Mouse (Mus musculus) forebrain, embryonic 12.5 days (tissue): Measurements from ENCODE around the gene Olfr346. TPM values are rescaled to one million over a fixed set of nuclear protein-coding genes. Genes with fewer than 3 reads are reported as not detected.

Experiments used
- ATAC-seq: fragments of 200-750 bp; cut with Nextera tagmentation; 2 replicates; pipeline ENCODE4 v1.8.0; 2017; ENCODE audit warnings: moderate TSS enrichment; ENCODE audit not compliant: low FRiP score
- H3K27ac ChIP-seq: fragments of 300-500 bp; sonication (generic); 2 replicates; pipeline ENCODE4 v1.5.1; 2016; ENCODE audit warnings: mild to moderate bottlenecking
- H3K27me3 ChIP-seq: fragments of 300-500 bp; sonication (generic); 2 replicates; pipeline ENCODE4 v1.6.1; 2016; ENCODE audit warnings: mild to moderate bottlenecking
- H3K36me3 ChIP-seq: fragments of 300-500 bp; sonication (generic); replicated peaks from 2 replicates; pipeline ENCODE4 v1.6.1; 2016; ENCODE audit warnings: mild to moderate bottlenecking
- H3K4me1 ChIP-seq: fragments of 300-500 bp; sonication (generic); 2 replicates; pipeline ENCODE4 v1.6.1; 2016
- H3K4me2 ChIP-seq: fragments of 300-500 bp; sonication (generic); 2 replicates; pipeline ENCODE4 v1.6.1; 2016; ENCODE audit warnings: mild to moderate bottlenecking, moderate library complexity
- H3K4me3 ChIP-seq: fragments of 300-500 bp; sonication (generic); replicated peaks from 2 replicates; pipeline ENCODE4 v1.5.1; 2016; ENCODE audit warnings: mild to moderate bottlenecking
- H3K9ac ChIP-seq: fragments of 300-500 bp; sonication (generic); 2 replicates; pipeline ENCODE4 v1.6.1; 2016; ENCODE audit warnings: mild to moderate bottlenecking
- H3K9me3 ChIP-seq: fragments of 300-500 bp; sonication (generic); 2 replicates; pipeline ENCODE4 v1.6.1; 2016
- WGBS: fragments of 180-500 bp; shearing (Covaris S2); methylation state at CpG from one replicate; pipeline ENCODE4 v1.1.7; 2016; 5-methylcytosine and 5-hydroxymethylcytosine counted together
- polyA plus RNA-seq: library from polyadenylated mRNA; unstranded; fragments of >200 nt; fragmentation: Nextera tagmentation; extraction: Ambion mirVana; gene quantifications from 2 replicates; pipeline ENCODE4 v1.2.1, GENCODE M21; 2016

Gene Olfr346
- polyA plus RNA-seq: not detected in 2 replicates

- Histone ChIP-seq H3K9ac (no peak within 1 kb of the TSS), H3K27ac (no peak within 1 kb of the TSS)
- ATAC-seq: no peak
Measured at GRCm38 (mm10) chr2:36685488-36685887, at the start of gene Olfr346. Gene Olfr346 (plus strand): TSS chr2:36685788.

GRCm38 (mm10) chr2:36639741-36640140 lies 45.8 kb upstream of the Olfr346 start, which contains the start of gene Olfr345:
Gene Olfr345 (plus strand): TSS chr2:36640041.
- H3K9ac ChIP-seq: no peak within 1 kb of the TSS
- ATAC-seq: no peak
- no peaks in the 10 kb centered on the region for H3K4me1 ChIP-seq
- H3K4me3 ChIP-seq: no peak within 1 kb of the TSS
- H3K27ac ChIP-seq: no peak within 1 kb of the TSS
- H3K9me3 ChIP-seq: peaks cover 21% of the 10 kb centered on the region; the same call in 1 of the 2 replicates
- no peak within 1 kb of the TSS for H3K4me2 ChIP-seq
- H3K36me3 ChIP-seq: no peaks in the 10 kb centered on the region
- H3K27me3 ChIP-seq: no peaks in the 10 kb centered on the region
- WGBS: 83% methylated on average over 1 of the region's 1 CpGs

More at GRCm38 (mm10) chr2:36685488-36685887, at the start of gene Olfr346:
- H3K36me3 ChIP-seq: no peaks in the 10 kb centered on the region
- no peaks in the 10 kb centered on the region for H3K27me3 ChIP-seq
- no peaks in the 10 kb centered on the region for H3K4me1 ChIP-seq
- WGBS: 94% methylated on average over 1 of the region's 1 CpGs
- no peak within 1 kb of the TSS for H3K4me3 ChIP-seq
- peaks cover 25% of the 10 kb centered on the region for H3K9me3 ChIP-seq
- no peak within 1 kb of the TSS for H3K4me2 ChIP-seq

DNA sequence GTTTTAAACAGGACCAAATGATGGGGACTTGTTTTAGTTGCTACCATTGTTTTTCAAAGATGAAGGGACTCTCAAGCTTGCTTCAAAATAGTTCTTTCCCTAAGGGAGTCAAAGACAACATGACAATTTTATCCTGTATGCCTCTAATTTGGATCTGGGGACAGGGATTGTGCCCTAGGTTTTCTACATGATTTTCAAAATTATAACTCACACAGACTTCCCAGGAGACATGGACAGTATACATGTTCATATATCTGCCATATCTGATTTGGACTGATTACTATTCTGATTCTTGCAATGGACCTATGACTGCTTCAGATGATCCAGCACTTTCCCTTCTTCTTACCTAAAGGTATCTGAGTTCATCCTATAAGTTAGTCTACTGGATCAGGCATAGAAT lies 46.0 kb downstream of the Olfr346 start, which contains the start of gene Olfr347:
TSS of gene Olfr347 (plus strand) at position 301 of the 400 bp plus-strand sequence.
- H3K27ac ChIP-seq: no peak within 1 kb of the TSS
- H3K27me3 ChIP-seq: no peaks in the 10 kb centered on the region
- H3K4me1 ChIP-seq: no peaks in the 10 kb centered on the region
- no peak within 1 kb of the TSS for H3K4me3 ChIP-seq
- peaks cover 7% of the 10 kb centered on the region; the same call in 1 of the 2 replicates for H3K9me3 ChIP-seq
- no peaks in the 10 kb centered on the region for H3K36me3 ChIP-seq
- ATAC-seq: no peak
- H3K4me2 ChIP-seq: no peak within 1 kb of the TSS
- H3K9ac ChIP-seq: no peak within 1 kb of the TSS

GRCm38 (mm10) chr2:36736226-36736625 lies 50.6 kb downstream of the Olfr346 start:
- no peaks in the 10 kb centered on the region for H3K36me3 ChIP-seq
- ATAC-seq: no peak
- WGBS: 62% methylated on average over 3 of the region's 3 CpGs
- H3K4me1 ChIP-seq: no peaks in the 10 kb centered on the region
- H3K4me2 ChIP-seq: no peak overlapping the region
- no peaks in the 10 kb centered on the region for H3K27me3 ChIP-seq
- peaks cover 5% of the 10 kb centered on the region; the same call in 1 of the 2 replicates for H3K9me3 ChIP-seq
- H3K9ac ChIP-seq: no peak overlapping the region
- H3K27ac ChIP-seq: no peak overlapping the region
- H3K4me3 ChIP-seq: no peak overlapping the region

Other genes with a start within 250 kb of the Olfr346 start
- gene Olfr340, start 233.2 kb upstream of the Olfr346 start, polyA plus RNA-seq: not detected in 2 replicates
- gene Olfr341, start 203.3 kb upstream of the Olfr346 start, polyA plus RNA-seq: not detected in 2 replicates
- not detected in 2 replicates for gene Olfr342, start 160.8 kb upstream of the Olfr346 start, polyA plus RNA-seq
- gene Olfr344, start 119.1 kb upstream of the Olfr346 start, polyA plus RNA-seq: not detected in 2 replicates
- gene Olfr345, start 45.7 kb upstream of the Olfr346 start, polyA plus RNA-seq: not detected in 2 replicates
- not detected in 2 replicates for gene Olfr347, start 46.1 kb downstream of the Olfr346 start, polyA plus RNA-seq
- not detected in 2 replicates for gene Olfr348, start 98.5 kb downstream of the Olfr346 start, polyA plus RNA-seq
- not detected in 2 replicates for gene Olfr50, start 104.8 kb downstream of the Olfr346 start, polyA plus RNA-seq
- gene Olfr3, start 131.2 kb downstream of the Olfr346 start, polyA plus RNA-seq: not detected in 2 replicates
- gene Olfr350, start 160.5 kb downstream of the Olfr346 start, polyA plus RNA-seq: not detected in 2 replicates
- gene Olfr351, start 176.9 kb downstream of the Olfr346 start, polyA plus RNA-seq: not detected in 2 replicates
- not detected in 2 replicates for gene Olfr352, start 182.7 kb downstream of the Olfr346 start, polyA plus RNA-seq
- not detected in 2 replicates for gene Olfr353, start 207.1 kb downstream of the Olfr346 start, polyA plus RNA-seq
- not detected in 2 replicates for gene Olfr354, start 219.9 kb downstream of the Olfr346 start, polyA plus RNA-seq
- not detected in 2 replicates for gene Olfr355, start 243.1 kb downstream of the Olfr346 start, polyA plus RNA-seq